Mouse (Mus musculus) cortical plate, adult 2 months (tissue): ENCODE results near the gene Pde8b.

Experiments used
- CTCF ChIP-seq: fragments of 200-500 bp; IDR thresholded peaks from 2 replicates; pipeline ENCODE4 v1.5.1; 2011; ENCODE audit warnings: mild to moderate bottlenecking, control low read depth, low read length; ENCODE audit not compliant: insufficient read depth; ENCODE audit errors: extremely low read depth
- POLR2A ChIP-seq: fragments of 200-500 bp; IDR thresholded peaks from 2 replicates; pipeline ENCODE4 v1.6.1; 2011; ENCODE audit warnings: mild to moderate bottlenecking, low read length, control low read depth; ENCODE audit not compliant: insufficient read depth; ENCODE audit errors: extremely low read depth

GRCm38 (mm10) chr13:95255083-95255482 lies 4.9 kb upstream of the Pde8b start:
- no peak for TF ChIP-seq CTCF
- no peak for TF ChIP-seq POLR2A
